ENCODE assay signal across 16 mouse cellular contexts in the genomic region with DNA sequence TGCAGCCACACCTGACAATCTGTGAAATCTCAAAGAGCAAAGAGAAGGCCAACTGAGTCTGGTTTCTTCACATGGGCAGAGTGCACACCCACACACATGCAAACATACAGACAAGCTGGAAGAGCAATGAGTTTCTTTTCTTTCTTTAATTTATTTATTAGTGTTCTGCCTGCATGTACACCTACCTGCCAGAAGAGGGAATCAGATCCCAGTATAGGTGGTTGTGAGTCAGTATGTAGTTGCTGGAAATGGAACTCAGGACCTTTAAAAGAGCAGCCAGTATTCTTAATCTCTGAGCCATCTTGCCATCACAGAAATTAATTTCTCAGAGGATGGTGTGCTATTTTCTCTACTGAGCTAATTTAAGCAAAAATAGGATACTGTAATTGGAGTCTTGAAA.
DNase-seq lines count a peak whose midpoint lies in the region; ATAC-seq and TF ChIP-seq lines count a peak whose summit lies in the region.
"Had no signal": no experiment of that assay in that cellular context is flagged by ENCODE, and none has a peak within 500 bp of the region (broad histone marks: within the 10 kb centered on the region; RNA-seq: fewer than 3 reads in every experiment).

No protein-coding gene starts in this region.

- H3K4me1 ChIP-seq in heart, embryonic 10.5 days = peaks cover 14% of the 10 kb centered on the region; the same call in 1 of the 2 replicates
- peaks cover 16% of the 10 kb centered on the region for H3K4me1 ChIP-seq in liver, postnatal 0 days (ENCODE audit: insufficient read depth)
- H3K4me1 ChIP-seq in liver, embryonic 11.5 days (replicated peaks; ENCODE audit: control insufficient read depth, insufficient read depth, low read length) = peaks cover 8% of the 10 kb centered on the region
- H3K4me1 ChIP-seq in ES-E14 (ENCODE audit: control insufficient read depth in 2 of 2, insufficient read depth in 2 of 2, low read length in 2 of 2, poor library complexity in 1 of 2) = peaks cover under 1 to 4% of the 10 kb centered on the region in 2 experiments; a peak in 1 of 4 replicates
- H3K4me1 ChIP-seq in kidney, embryonic 15.5 days = 0 out of 2 replicates have a peak, but pooled peaks cover 3% of the 10 kb centered on the region

- in situ Hi-C loops in ES-E14 (cut with MboI; ENCODE audit: low sequenced_read_pairs in 2 of 2, unreplicated experiment in 2 of 2) = loop anchor here in 1 of 2 experiments (10.0 kb wide), 1 partner anchor 170 kb away; no protein-coding TSS in a partner anchor

- no peaks in the 10 kb centered on the region for H3K27me3 ChIP-seq in heart, embryonic 10.5 days (ENCODE audit: insufficient read depth, poor library complexity, severe bottlenecking)
- no peaks in the 10 kb centered on the region for H3K27me3 ChIP-seq in liver, postnatal 0 days (ENCODE audit: insufficient read depth, low read length)
- no peaks in the 10 kb centered on the region for H3K27me3 ChIP-seq in liver, embryonic 11.5 days (replicated peaks; ENCODE audit: control insufficient read depth, insufficient read depth, low read length)
- H3K27me3 ChIP-seq in kidney, embryonic 15.5 days = no peaks in the 10 kb centered on the region
- H3K27me3 ChIP-seq: liver, embryonic 15.5 days; neural tube, embryonic 13.5 days had no signal

- no peaks in the 10 kb centered on the region for H3K9me3 ChIP-seq in heart, embryonic 10.5 days
- no peaks in the 10 kb centered on the region for H3K9me3 ChIP-seq in liver, postnatal 0 days (ENCODE audit: low read length)
- no peaks in the 10 kb centered on the region for H3K9me3 ChIP-seq in liver, embryonic 11.5 days (ENCODE audit: control insufficient read depth, low read length)
- no peaks in the 10 kb centered on the region for H3K9me3 ChIP-seq in ES-E14 (ENCODE audit: control insufficient read depth, insufficient read depth, low read depth, low read length)
- no peaks in the 10 kb centered on the region for H3K9me3 ChIP-seq in kidney, embryonic 15.5 days (replicated peaks)
- H3K9me3 ChIP-seq: liver, embryonic 15.5 days; neural tube, embryonic 13.5 days had no signal

- H3K36me3 ChIP-seq in heart, embryonic 10.5 days = peaks cover 5% of the 10 kb centered on the region; the same call in 1 of the 2 replicates
- H3K36me3 ChIP-seq in liver, postnatal 0 days (replicated peaks; ENCODE audit: insufficient read depth, low read length) = no peaks in the 10 kb centered on the region
- no peaks in the 10 kb centered on the region for H3K36me3 ChIP-seq in liver, embryonic 11.5 days (ENCODE audit: control insufficient read depth, insufficient read depth, low read length)
- H3K36me3 ChIP-seq in ES-E14 (ENCODE audit: control insufficient read depth, insufficient read depth, low read length, poor library complexity, severe bottlenecking) = no peaks in the 10 kb centered on the region
- no peaks in the 10 kb centered on the region for H3K36me3 ChIP-seq in kidney, embryonic 15.5 days
- H3K36me3 ChIP-seq: neural tube, embryonic 13.5 days had no signal

- no peak for TF ChIP-seq EP300 in liver, postnatal 0 days (IDR thresholded peaks at IDR 0.05; ENCODE audit: low read depth)

- no peak overlapping the region for H3K4me3 ChIP-seq in heart, embryonic 10.5 days
- no peak overlapping the region for H3K4me3 ChIP-seq in liver, postnatal 0 days (ENCODE audit: low read depth, low read length)
- no peak overlapping the region for H3K4me3 ChIP-seq in liver, embryonic 11.5 days (ENCODE audit: low read depth, low read length)
- no peak overlapping the region for H3K4me3 ChIP-seq in ES-E14 (ENCODE audit: insufficient read depth in 1 of 2, low read depth in 1 of 2, low read length in 2 of 2, poor library complexity in 1 of 2, severe bottlenecking in 1 of 2)
- no peak overlapping the region for H3K4me3 ChIP-seq in kidney, embryonic 15.5 days (replicated peaks)
- H3K4me3 ChIP-seq: liver, embryonic 15.5 days; neural tube, embryonic 13.5 days had no signal

- H3K9ac ChIP-seq in liver, postnatal 0 days (replicated peaks) = no peak overlapping the region
- no peak overlapping the region for H3K9ac ChIP-seq in liver, embryonic 11.5 days (ENCODE audit: low read depth, low read length)
- no peak overlapping the region for H3K9ac ChIP-seq in ES-E14 (ENCODE audit: insufficient read depth, low read depth, low read length, poor library complexity, severe bottlenecking)
- H3K9ac ChIP-seq in kidney, embryonic 15.5 days = no peak overlapping the region
- H3K9ac ChIP-seq: liver, embryonic 15.5 days; neural tube, embryonic 13.5 days had no signal

- TF ChIP-seq CTCF in liver, postnatal 0 days (IDR thresholded peaks at IDR 0.05; ENCODE audit: low read depth) = peak; percentile 56

- no peak overlapping the region for H3K4me2 ChIP-seq in liver, postnatal 0 days (ENCODE audit: low read depth, low read length)
- no peak overlapping the region for H3K4me2 ChIP-seq in liver, embryonic 11.5 days
- H3K4me2 ChIP-seq in kidney, embryonic 15.5 days = no peak overlapping the region
- H3K4me2 ChIP-seq: liver, embryonic 15.5 days; neural tube, embryonic 13.5 days had no signal

- H3K27ac ChIP-seq in heart, embryonic 10.5 days = no peak overlapping the region
- H3K27ac ChIP-seq in liver, postnatal 0 days (ENCODE audit: low read depth) = no peak overlapping the region
- no peak overlapping the region for H3K27ac ChIP-seq in liver, embryonic 11.5 days (ENCODE audit: low read depth, low read length)
- no peak overlapping the region for H3K27ac ChIP-seq in ES-E14 (ENCODE audit: insufficient read depth, low read depth, low read length, poor library complexity, severe bottlenecking)
- no peak overlapping the region for H3K27ac ChIP-seq in kidney, embryonic 15.5 days
- H3K27ac ChIP-seq: liver, embryonic 15.5 days; neural tube, embryonic 13.5 days had no signal

- DNase-seq in heart, adult 11 months = peak; percentile 70
- DNase-seq in heart, embryonic 10.5 days (ENCODE audit: low spot score) = no peak
- DNase-seq in liver, postnatal 0 days = no peak
- no peak for DNase-seq in liver, embryonic 11.5 days (ENCODE audit: low spot score)
- DNase-seq in ES-E14 (ENCODE audit: low read depth, low spot score) = no peak
- DNase-seq in heart, adult 18-20 months = no peak
- DNase-seq: adrenal gland, adult 8-10 months; cerebellum, adult 9-10 months; heart, postnatal 14 days; kidney, postnatal 4 days; retina, postnatal 1 day; thymus, postnatal 4 days had no signal

- no peak for ATAC-seq in liver, postnatal 0 days
- no peak for ATAC-seq in liver, embryonic 11.5 days (replicated peaks; ENCODE audit: low FRiP score)
- ATAC-seq in neutrophil, adult 5-6 weeks (ENCODE audit: extremely low read depth, insufficient number of reproducible peaks, low FRiP score, poor library complexity, severe bottlenecking) = peak; percentile 44; the same call in 1 of the 2 replicates
- no peak for ATAC-seq in kidney, embryonic 15.5 days (replicated peaks; ENCODE audit: low FRiP score)

TF ChIP-seq in ES-E14, 5 proteins besides CTCF, POLR2A, EP300 and RAD21:
- TF ChIP-seq MAFK (IDR thresholded peaks at IDR 0.05; ENCODE audit: insufficient read depth, low read depth, low read length) = no peak
- peak; percentile 51; the same call in 1 of the 2 replicates for TF ChIP-seq ZC3H11A (IDR thresholded peaks at IDR 0.05; ENCODE audit: borderline replicate concordance, low read depth, low read length)
